Mouse (Mus musculus) gonadal fat pad, adult 2 months (tissue): ENCODE results near the gene Foxn3. TPM values are rescaled to one million over a fixed set of nuclear protein-coding genes. Genes with fewer than 3 reads are reported as not detected.

Source experiments
- DNase-seq: peaks from one replicate; pipeline ENCODE4 v3.0.0-alpha.2; 2012; ENCODE audit warnings: low read depth
- polyA plus RNA-seq: library from polyadenylated mRNA; depleted of rRNA; stranded (reverse); fragments of >200 nt; gene quantifications from 2 replicates; pipeline ENCODE4 v1.2.3, GENCODE M21; 2012

Gene Foxn3
- polyA plus RNA-seq, 1 experiment = 30.5 TPM

- DNase-seq = no peak
Observed at GRCm38 (mm10) chr12:99352583-99352982, 210.8 kb downstream of the Foxn3 start.

DNA sequence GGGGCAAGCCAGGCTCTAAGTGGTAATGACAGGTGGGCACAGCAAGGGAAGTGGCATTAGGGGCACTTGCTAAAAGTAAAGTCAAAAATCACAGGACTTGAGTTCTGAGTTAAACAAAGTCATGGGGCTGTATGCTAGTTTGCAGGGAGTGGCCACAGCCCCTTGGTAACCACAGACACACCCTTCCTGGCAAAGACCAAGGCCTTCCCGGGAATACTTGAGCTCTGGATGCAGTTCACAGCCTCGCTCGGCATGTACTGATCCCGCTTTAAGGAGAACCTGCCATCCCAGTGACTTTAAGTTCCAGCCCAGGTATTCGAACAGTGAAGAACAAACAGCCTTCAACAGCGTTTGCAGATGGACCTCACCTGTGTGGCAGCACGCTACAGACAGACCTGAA, 211.2 kb downstream of the Foxn3 start:
- DNase-seq = no peak

DNA sequence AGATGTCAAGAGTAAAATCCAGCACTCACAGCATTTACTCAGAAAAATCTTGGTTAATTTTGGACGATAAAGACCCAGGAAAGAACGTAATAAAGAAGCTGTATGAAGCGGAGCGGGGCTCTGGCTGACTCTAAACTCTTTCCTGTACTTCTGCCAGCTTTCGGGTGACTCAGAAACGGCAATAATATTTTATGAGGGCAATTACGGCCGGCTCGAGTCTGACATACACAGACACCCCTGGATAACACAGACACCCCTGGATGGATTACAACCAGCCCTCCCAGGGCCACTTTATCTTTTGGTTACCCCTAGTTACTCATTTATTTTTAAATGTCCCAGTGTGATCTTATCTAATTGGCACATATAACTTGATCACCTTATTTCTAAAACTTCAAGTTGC, 211.7 kb downstream of the Foxn3 start:
- DNase-seq = no peak

- DNase-seq = no peak
Observed at GRCm38 (mm10) chr12:99349650-99349997, 213.8 kb downstream of the Foxn3 start.

DNA sequence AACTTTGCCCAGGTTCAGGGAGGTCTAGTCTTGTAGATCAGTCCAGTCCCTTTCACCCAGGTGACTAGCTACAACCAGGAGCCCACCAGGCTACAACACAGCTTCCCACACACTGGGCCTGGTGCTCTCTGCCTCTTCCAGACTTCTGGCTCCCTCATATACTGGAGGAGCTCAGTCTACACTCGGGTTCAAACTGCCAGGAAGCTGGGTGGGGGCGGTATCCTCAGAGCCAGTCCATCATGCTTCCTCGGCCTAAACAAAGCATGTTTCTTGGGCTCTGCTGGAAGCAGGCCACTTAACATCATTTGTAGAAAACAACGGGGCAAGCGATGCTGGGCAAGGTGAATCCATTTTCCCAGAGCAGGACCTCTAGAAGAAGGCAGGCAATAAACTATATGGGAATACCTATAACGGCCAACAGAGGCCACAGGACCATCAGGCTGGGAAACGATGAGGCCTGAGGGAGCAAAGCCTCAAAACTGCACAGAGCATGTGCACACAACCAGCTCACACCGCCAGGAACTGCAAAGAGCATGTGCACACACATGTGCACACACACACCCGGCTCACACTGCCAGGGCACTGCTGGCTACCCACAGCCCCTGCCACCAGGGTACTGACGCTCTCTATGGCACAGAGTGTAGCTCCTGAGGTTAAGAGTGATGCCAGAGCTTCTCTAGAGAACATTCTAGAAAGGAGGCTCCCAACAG, 214.3 kb downstream of the Foxn3 start:
- no peak for DNase-seq

GRCm38 (mm10) chr12:99347512-99347911, 215.9 kb downstream of the Foxn3 start:
- DNase-seq = no peak

DNA sequence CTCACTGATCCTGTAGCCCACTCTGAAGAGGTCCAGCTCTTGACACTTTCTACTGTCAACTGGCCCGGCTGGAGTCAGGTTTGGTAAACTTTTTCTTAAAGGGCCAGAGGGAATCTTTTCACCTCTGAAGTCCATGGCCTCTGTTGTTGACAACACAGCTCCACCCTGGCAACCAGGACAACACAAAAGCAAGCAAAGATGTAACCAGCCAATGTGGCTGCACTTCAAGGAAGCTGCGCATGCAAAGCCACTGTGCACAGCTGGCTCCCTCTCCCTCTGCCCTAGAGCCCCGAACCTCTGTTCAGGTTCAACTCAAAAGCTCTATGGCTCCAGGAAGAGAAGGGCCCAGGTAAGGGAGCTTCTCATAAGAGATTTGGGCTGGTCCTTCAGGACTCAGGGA, 216.4 kb downstream of the Foxn3 start:
- DNase-seq = no peak

DNA sequence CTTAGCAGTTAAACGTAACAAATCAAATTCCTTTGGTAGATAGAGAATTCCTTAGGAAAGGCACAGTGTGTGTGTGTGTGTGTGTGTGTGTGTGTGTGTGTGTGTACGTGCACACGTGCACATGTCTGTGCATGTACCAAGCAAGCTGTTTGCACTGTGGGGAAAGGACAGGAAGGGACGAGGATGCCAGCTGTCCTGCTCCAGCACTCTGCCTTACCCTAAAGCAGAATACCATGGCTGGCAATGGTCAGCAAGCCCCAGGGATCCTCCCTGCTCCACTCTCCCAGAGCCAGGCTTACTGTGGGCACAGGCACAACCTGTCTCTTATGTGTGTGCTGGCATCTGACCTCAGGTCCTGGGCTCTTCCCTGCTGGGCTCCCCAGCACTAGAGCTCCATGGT, 218.1 kb downstream of the Foxn3 start:
- DNase-seq = no peak

DNA sequence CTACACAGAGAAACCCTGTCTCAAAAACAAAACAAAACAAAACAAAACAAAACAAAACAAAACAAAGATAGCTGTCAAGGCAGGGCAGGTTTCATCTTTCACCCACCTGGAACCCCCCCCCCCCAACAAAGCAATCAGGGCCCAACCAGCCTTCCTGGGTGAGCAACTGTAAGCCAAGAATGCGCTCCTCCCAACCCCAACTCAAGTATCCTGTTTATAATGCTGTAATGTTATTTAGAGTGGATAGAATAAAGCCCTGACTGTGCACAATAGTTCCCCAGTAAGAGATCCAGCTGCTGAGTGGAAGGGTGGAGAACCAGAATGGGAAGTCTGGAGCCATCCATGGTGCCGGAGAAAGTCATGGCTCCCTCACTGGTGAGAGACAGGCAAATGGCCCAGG, 220.0 kb downstream of the Foxn3 start:
- DNase-seq = no peak

- DNase-seq = no peak
Observed at GRCm38 (mm10) chr12:99342160-99342559, 221.2 kb downstream of the Foxn3 start.

- DNase-seq = no peak
Observed at GRCm38 (mm10) chr12:99341751-99342150, 221.6 kb downstream of the Foxn3 start.

DNA sequence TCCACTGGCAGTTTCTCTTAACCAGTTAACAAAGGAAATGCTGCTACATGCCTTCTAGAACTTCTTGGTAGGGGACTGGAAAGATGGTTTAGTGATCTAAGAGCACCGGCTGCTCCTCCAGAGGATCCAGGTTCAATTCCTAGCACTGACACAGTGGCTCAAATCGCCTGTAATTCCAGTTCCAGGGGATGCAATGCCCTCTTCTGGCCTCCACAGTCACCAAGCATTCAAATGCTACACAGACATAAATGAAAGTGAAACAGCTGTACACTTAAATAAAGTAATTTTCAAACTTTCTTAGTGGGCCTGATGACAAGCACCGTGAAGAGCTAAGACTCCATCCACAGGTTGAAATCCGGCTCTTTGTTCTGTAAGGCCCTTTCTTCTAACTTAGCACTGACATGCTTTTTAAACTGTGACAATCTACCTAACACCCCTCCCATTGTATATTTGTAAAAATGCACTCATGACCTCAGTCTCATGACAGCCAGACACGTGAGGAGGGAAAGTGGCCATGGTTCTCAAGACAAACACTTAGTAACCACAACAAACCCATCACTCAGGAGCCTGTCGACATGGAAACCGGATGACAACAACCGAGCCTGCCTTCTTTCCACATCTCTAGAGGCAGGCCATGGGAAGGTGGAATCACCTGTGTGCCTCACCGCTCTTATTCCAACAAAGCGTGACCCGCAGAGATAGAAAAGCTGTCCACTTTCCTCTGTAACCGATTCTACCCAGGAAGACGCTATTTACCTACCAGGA, 222.8 kb downstream of the Foxn3 start:
- no peak for DNase-seq

DNA sequence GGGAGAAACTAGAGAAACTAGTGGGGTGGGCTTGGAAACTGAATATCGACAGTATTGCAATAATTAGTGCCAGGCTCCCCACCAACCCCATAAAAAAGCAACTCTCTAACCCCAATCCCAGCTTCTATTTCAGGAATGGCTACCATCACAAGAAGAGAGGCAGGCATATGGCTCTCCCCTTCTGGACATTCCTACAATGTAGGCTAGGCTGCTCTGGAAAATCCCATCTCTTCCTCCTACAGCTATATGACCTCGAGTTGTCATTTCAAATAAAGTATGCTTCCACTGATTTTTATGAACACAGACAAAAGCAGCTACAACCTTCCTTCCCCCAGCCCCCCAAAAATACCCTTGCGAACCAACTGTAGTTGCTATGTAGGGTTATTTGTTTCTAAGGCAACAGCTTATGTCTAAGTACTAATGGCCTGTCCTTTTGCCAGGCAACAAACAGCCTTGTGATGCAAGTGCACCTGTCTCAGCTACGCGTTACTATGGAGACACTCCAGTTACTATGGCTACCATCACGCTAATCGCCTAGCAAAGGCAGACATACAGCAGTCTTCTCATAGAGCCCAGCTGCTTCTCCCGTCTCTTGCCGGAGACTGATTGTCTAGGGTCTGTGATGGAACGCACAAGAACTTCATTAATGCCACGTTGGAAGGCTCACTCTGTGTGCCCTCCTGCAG, 223.6 kb downstream of the Foxn3 start:
- no peak for DNase-seq

DNA sequence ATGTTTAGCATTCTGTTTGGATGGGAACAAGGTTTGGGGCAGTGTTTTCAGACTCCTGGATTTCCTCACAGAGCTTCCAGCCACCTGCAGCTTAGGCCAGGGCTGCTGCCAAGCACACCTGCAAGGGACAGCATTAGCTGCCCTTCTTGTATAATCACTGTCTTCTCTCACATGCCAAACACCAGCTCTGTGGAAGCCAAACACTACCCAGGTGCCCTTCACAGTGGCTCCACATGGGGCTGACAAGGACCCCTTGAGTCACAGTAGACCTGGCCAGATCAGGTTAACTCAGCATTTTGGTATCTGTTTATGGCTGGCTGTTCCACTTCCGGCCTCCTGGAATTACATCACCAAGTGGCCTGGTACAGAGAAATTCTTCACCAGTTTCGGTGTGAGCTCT, 224.6 kb downstream of the Foxn3 start:
- no peak for DNase-seq

- DNase-seq = no peak
Observed at GRCm38 (mm10) chr12:99337171-99337435, 226.3 kb downstream of the Foxn3 start.

DNA sequence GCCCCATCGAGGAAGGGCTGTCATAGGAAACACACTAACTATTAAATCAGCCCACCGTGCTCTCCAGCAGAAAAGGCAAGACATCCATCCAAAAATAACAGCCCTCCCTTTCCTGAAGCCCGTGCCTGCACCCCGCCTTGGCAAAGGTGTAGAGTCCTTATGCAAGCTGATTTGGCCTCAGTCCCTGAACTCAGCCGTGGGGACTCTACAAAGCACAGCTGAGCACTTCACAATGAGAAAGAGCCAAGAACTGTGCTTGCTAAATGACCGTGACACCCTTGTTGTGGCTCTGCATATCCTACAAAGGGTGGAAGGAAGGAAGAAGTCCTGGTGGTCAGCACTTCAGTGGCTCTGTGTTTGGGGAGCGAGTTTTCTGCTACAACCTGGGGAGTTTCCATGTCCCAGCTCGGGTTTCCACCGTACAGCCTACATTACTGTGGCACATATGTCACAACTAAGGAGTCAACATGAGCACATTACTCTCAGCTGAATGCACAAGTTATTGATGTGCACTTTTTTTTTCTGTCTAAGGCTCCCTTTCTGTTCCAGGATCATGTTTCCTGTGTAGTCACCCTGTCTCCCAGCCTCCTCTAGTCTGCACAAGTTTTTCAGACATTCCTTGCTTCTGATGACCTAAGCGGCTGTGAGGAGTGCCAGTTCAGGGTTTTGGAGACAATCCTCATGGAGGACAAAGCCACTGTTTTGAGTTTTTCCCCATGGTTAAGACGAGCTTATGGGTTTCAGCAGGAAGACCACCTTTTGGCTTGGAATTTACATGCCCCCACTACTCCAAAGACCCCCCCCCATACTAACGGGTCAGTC, 226.8 kb downstream of the Foxn3 start:
- no peak for DNase-seq

DNA sequence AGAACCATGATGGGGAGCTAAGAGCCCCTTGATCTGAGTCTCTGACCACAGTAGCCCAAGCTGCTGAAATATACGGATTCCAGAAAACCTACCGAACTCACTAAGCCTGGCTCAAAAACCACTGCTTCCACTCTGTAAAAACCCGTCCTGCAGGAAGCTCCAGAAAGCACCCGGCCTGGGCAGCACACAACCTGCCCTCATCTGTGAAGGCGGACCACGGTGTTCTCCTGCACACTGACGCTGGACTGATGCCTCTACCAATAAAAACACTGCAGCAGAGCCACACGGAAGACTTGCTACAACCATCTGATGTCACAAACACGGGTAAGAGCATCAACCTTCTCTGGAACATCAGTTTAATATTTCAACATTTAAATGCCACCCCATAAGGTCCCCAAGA, 227.8 kb downstream of the Foxn3 start:
- no peak for DNase-seq

GRCm38 (mm10) chr12:99334026-99334425, 229.4 kb downstream of the Foxn3 start:
- no peak for DNase-seq

GRCm38 (mm10) chr12:99333304-99333968, 229.9 kb downstream of the Foxn3 start:
- DNase-seq = no peak

DNA sequence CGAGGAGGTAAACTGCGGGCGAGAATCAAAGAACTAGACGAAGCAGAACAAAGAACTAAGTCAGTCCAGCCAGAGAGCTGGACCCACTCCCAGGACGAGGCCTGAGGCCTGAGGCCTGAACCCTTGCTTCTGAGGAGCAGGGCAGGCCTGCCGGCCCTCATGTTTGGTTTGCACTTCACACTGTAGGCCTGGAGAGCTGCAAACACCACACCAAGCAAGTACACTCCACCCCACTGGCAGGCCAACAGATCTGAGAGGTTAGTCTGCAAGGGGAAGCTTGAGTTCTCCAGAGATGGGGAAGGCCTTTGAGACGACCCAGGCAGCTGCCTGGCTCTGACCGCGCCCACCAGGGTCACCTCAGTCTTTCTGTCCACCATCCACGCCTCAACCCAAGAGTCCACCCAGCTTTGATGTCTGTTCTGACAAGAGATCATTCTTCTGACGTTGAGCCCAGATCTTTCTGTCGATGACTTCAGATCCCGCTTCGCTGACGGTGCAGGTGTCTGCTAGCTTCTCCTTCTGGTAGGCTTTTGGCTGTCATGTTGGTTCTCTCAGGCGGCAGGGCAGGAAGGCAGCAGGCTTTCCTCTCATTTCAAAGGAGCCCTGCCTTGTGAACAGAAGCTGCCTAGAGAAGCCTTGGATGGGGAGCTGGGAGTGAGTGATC, 231.1 kb downstream of the Foxn3 start:
- no peak for DNase-seq

GRCm38 (mm10) chr12:99331341-99331947, 231.9 kb downstream of the Foxn3 start:
- DNase-seq = no peak
